Mouse (Mus musculus): ENCODE data around the gene Adpgk. TPM values are rescaled to one million over a fixed set of nuclear protein-coding genes. Genes with fewer than 3 reads are reported as not detected.
A peak's percentile ranks its signal among the peaks of the same experiment; 100 is the strongest.
"Not testable (repeated sequence)": the region's sequence is repeated elsewhere in the genome, so short reads cannot be mapped to it uniquely, and the experiment has no call there.

Gene Adpgk
- polyA plus RNA-seq, 1 experiment from 2014 or later: 37.6 TPM

DNA sequence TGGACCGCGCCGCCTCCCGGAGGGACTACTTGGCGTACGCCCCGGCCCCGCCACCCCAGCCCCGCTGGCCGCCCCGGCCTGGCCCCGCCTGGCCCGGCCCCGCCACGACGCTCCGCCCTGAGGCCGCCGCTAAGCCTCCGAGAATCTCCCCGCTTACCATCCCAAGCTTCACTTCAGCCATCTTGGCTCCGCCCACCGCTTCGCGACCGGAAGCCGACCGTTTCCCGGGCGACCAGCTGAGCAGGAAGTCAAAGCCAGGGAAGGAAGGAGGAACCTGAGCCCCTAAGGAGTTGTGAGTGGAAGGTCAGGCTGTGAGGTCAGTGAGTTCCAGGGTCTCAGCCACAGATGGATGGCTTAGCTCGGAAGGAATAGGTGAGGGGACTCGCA lies 61.9 kb downstream of the Adpgk start, which contains the start of gene Bbs4:
TSS of gene Bbs4 (minus strand) at position 256 of the 387 bp plus-strand sequence.
- H3K27ac ChIP-seq (ENCODE audit: low read length): peak within 1 kb of the TSS; percentile 89
- 0% methylated on average over 24 of the region's 32 CpGs for WGBS
- peak within 1 kb of the TSS; percentile 75 for H3K4me2 ChIP-seq (replicated peaks; ENCODE audit: low read depth, low read length)
- ATAC-seq (ENCODE audit: low FRiP score, low TSS enrichment): peak; percentile 98
- H3K36me3 ChIP-seq (ENCODE audit: insufficient read depth, low read length): no peaks in the 10 kb centered on the region
- peak within 1 kb of the TSS; percentile 79 for H3K9ac ChIP-seq (replicated peaks; ENCODE audit: low read length)
- no peaks in the 10 kb centered on the region for H3K27me3 ChIP-seq (ENCODE audit: insufficient read depth, low read length)
- H3K4me3 ChIP-seq (ENCODE audit: low read length): peak within 1 kb of the TSS; percentile 80
- H3K9me3 ChIP-seq (ENCODE audit: low read length): no peaks in the 10 kb centered on the region
- H3K4me1 ChIP-seq (ENCODE audit: insufficient read depth, low read length): peaks cover 5% of the 10 kb centered on the region; the same call in 1 of the 2 replicates

DNA sequence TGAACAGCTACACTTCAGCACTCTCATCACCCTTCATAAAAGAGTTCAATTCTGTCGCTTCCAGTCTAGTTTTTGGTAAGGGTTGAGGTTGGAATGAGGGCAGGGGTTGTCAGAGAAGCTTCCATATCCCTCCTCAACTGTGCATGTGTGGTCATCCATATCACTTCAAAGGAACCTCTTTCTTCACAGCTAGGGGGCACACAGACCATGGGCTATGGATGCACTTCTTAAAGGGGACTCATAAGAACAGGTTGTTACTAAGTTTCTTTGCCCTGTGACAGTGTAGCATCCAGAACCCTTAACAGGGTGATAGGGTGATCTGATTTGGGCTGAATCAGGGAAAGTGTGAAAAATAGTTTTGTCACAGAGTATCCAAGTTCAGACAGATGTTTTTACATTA lies 66.7 kb downstream of the Adpgk start:
- not testable (repeated sequence) for ATAC-seq (ENCODE audit: low FRiP score, low TSS enrichment)
- 53% methylated on average over 1 of the region's 1 CpGs for WGBS

DNA sequence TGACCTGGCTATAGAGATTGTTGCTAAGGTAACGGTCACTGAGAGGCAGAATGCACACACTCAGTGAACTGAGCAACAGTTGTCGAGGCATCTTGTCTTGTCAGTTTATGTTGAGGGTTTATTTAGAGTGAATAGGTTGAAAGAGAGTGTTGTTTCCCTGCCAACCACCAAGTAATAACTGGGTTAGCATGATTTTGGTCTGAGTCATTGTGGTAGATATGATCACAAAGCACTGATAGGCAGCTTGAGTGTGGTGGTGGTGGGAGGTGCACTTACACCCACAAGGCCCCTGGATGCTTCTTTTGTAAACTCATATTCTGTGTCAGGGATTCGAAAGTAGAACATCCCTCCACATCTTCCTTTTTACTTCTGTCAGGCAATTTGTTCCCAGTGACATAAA lies 69.1 kb downstream of the Adpgk start:
- not testable (repeated sequence) for H3K4me3 ChIP-seq (ENCODE audit: low read length); H3K4me1 ChIP-seq (ENCODE audit: insufficient read depth, low read length); H3K9ac ChIP-seq (replicated peaks; ENCODE audit: low read length); H3K27me3 ChIP-seq (ENCODE audit: insufficient read depth, low read length); H3K4me2 ChIP-seq (replicated peaks; ENCODE audit: low read depth, low read length); ATAC-seq (ENCODE audit: low FRiP score, low TSS enrichment); H3K27ac ChIP-seq (ENCODE audit: low read length); H3K9me3 ChIP-seq (ENCODE audit: low read length); H3K36me3 ChIP-seq (ENCODE audit: insufficient read depth, low read length)
- no CpG with 5 or more reads among the region's 3 CpGs for WGBS

More for the DNA sequence above, 66.7 kb downstream of the Adpgk start:
- H3K36me3 ChIP-seq (ENCODE audit: insufficient read depth, low read length); H3K27me3 ChIP-seq (ENCODE audit: insufficient read depth, low read length); H3K9ac ChIP-seq (replicated peaks; ENCODE audit: low read length); H3K4me2 ChIP-seq (replicated peaks; ENCODE audit: low read depth, low read length); H3K27ac ChIP-seq (ENCODE audit: low read length); H3K4me3 ChIP-seq (ENCODE audit: low read length); H3K9me3 ChIP-seq (ENCODE audit: low read length); H3K4me1 ChIP-seq (ENCODE audit: insufficient read depth, low read length): not testable (repeated sequence)

DNA sequence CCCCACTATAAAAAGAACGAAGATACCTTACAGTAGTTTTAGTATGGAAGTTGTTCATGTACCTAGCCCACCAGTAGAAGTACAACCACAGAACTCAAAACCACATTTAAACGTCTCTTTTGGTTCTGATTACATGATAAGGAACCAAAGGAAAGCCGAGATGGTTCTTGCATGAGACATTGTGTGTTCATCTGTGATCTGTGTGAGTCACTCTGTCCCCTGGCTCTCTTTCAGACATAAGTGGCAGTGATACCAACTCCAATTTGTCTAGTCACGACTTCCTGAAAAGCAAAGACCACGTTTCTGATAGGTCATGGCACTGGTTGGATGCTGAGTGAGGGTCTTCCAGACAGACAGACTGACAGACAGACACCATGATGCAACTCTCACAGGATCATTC lies 77.9 kb downstream of the Adpgk start:
- Histone ChIP-seq H3K27me3 (ENCODE audit: insufficient read depth, low read length) (no peaks in the 10 kb centered on the region), H3K4me3 (ENCODE audit: low read length) (no peak overlapping the region), H3K4me1 (ENCODE audit: insufficient read depth, low read length) (no peaks in the 10 kb centered on the region), H3K9ac (replicated peaks; ENCODE audit: low read length) (no peak overlapping the region), H3K9me3 (ENCODE audit: low read length) (peaks cover 5% of the 10 kb centered on the region; the same call in 1 of the 2 replicates), H3K27ac (ENCODE audit: low read length) (no peak overlapping the region), H3K36me3 (ENCODE audit: insufficient read depth, low read length) (no peaks in the 10 kb centered on the region), H3K4me2 (replicated peaks; ENCODE audit: low read depth, low read length) (no peak overlapping the region)
- ATAC-seq (ENCODE audit: low FRiP score, low TSS enrichment): no peak
- 77% methylated on average over 5 of the region's 5 CpGs for WGBS

DNA sequence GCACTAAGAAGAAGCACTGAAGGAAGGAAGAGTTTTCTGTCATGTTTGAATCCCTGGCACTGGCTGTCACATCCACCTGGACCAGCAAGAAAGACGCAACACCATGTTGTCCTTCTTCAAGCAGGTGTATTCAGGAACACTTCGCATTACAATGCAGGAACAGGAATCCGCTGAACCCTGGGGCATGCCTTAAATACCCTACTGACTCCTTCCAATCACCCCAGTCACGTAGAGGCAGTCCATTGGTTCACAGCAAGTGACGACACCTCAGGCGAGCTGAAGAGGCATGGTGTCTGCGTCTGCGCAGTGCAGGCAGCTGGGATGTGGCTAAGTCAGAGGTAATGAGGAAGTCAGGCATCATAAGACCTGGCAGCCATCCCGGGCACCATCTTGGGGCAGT lies 78.3 kb downstream of the Adpgk start:
- no peaks in the 10 kb centered on the region for H3K4me1 ChIP-seq (ENCODE audit: insufficient read depth, low read length)
- no peak overlapping the region for H3K27ac ChIP-seq (ENCODE audit: low read length)
- H3K9me3 ChIP-seq (ENCODE audit: low read length): peaks cover 5% of the 10 kb centered on the region; the same call in 1 of the 2 replicates
- 90% methylated on average over 9 of the region's 9 CpGs for WGBS
- H3K36me3 ChIP-seq (ENCODE audit: insufficient read depth, low read length): no peaks in the 10 kb centered on the region
- ATAC-seq (ENCODE audit: low FRiP score, low TSS enrichment): no peak
- H3K4me3 ChIP-seq (ENCODE audit: low read length): no peak overlapping the region
- H3K27me3 ChIP-seq (ENCODE audit: insufficient read depth, low read length): no peaks in the 10 kb centered on the region
- no peak overlapping the region for H3K4me2 ChIP-seq (replicated peaks; ENCODE audit: low read depth, low read length)
- no peak overlapping the region for H3K9ac ChIP-seq (replicated peaks; ENCODE audit: low read length)

Other genes starting within 250 kb of the Adpgk start
- 16.4 and 20.3 TPM in 2 replicates for gene Bbs4, start 62.0 kb downstream of the Adpgk start, polyA plus RNA-seq (2015; fragmentation: Nextera tagmentation; extraction: Ambion mirVana)
- gene Arih1, start 195.1 kb downstream of the Adpgk start, polyA plus RNA-seq (2015; fragmentation: Nextera tagmentation; extraction: Ambion mirVana): 12.4 and 13.6 TPM in 2 replicates
- gene Hexa, start 248.0 kb downstream of the Adpgk start, polyA plus RNA-seq (2015; fragmentation: Nextera tagmentation; extraction: Ambion mirVana): 69.7 and 78.1 TPM in 2 replicates
- gene Tmem202, start 248.3 kb downstream of the Adpgk start, polyA plus RNA-seq (2015; fragmentation: Nextera tagmentation; extraction: Ambion mirVana): 0.27 TPM in 1 of 2 replicates, not detected in the other